Mouse (Mus musculus): ENCODE measurements at regions not wholly inside any gene's neighbourhood (a gene's known extent, or its start where the extent isn't known, plus 50 kb on each side); places are given as distances from the start of the nearest gene placed in this dataset.

DNA sequence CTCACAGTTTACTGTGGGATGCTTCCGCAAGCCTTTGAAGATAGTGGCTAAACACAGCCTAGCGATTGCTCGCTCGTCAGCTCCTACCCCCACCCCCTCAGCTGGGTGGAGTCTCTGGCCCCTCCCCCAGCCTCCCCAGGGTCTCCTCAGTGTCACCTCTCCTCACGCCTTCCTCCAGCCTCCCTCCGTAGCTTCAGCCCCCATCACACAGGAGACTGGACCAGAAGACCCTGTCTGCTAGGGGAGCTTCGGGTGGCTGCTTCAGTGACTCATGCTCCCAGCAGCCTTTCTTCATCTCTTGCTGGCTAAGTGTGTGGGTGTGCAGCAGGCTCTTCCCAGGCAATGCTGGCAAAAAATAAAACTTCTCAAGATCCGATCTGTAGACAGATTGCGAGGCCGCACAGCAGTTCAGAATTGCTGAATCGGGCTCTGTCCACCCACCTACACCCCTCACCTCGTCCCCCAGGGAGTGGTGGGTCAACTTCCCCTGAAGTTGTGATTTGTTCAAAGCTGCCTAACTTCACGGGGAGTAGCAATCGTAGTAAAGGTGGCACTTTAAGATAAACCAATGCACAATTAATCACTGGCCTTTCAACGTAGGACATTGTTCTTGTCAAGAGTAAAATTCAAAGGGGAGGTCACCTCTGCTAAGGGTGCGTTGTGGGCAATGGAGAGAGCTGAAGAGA lies 61.2 kb upstream of the Ankrd28 start:
- in situ Hi-C loops (cut with MboI; ENCODE audit: low sequenced_read_pairs in 2 of 2, unreplicated experiment in 2 of 2) = no loop called here
- H3K36me3 ChIP-seq (ENCODE audit: control insufficient read depth, insufficient read depth, low read length, poor library complexity, severe bottlenecking) = no peaks in the 10 kb centered on the region
- no peak for TF ChIP-seq CHD2 (IDR thresholded peaks at IDR 0.05; ENCODE audit: low read depth, low read length)
- no peak for TF ChIP-seq HCFC1 (IDR thresholded peaks at IDR 0.05; ENCODE audit: borderline replicate concordance, insufficient read depth, low read length)
- TF ChIP-seq ZC3H11A (IDR thresholded peaks at IDR 0.05; ENCODE audit: borderline replicate concordance, low read depth, low read length) = no peak
- no peak for TF ChIP-seq ZNF384 (IDR thresholded peaks at IDR 0.05; ENCODE audit: low read depth, low read length)
- TF ChIP-seq MAFK (IDR thresholded peaks at IDR 0.05; ENCODE audit: insufficient read depth, low read depth, low read length) = no peak
- H3K4me3 ChIP-seq (ENCODE audit: insufficient read depth in 1 of 2, low read depth in 1 of 2, low read length in 2 of 2, poor library complexity in 1 of 2, severe bottlenecking in 1 of 2) = no peak overlapping the region
- H3K27ac ChIP-seq (ENCODE audit: insufficient read depth, low read depth, low read length, poor library complexity, severe bottlenecking) = no peak overlapping the region
- no peaks in the 10 kb centered on the region for H3K9me3 ChIP-seq (ENCODE audit: control insufficient read depth, insufficient read depth, low read depth, low read length)
- H3K4me1 ChIP-seq (ENCODE audit: control insufficient read depth in 2 of 2, insufficient read depth in 2 of 2, low read length in 2 of 2, poor library complexity in 1 of 2) = peaks cover 7 to 10% of the 10 kb centered on the region in 2 experiments; a peak in 3 of 4 replicates
- no peak overlapping the region for H3K9ac ChIP-seq (ENCODE audit: insufficient read depth, low read depth, low read length, poor library complexity, severe bottlenecking)
- DNase-seq (ENCODE audit: low read depth, low spot score) = peak; percentile 68

- H3K9me3 ChIP-seq (ENCODE audit: control insufficient read depth, insufficient read depth, low read depth, low read length) = no peaks in the 10 kb centered on the region
- H3K4me1 ChIP-seq (ENCODE audit: control insufficient read depth in 2 of 2, insufficient read depth in 2 of 2, low read length in 2 of 2, poor library complexity in 1 of 2) = peaks cover 7 to 10% of the 10 kb centered on the region in 2 experiments; a peak in 3 of 4 replicates
- TF ChIP-seq CHD2 (IDR thresholded peaks at IDR 0.05; ENCODE audit: low read depth, low read length) = no peak
- no peak for TF ChIP-seq ZC3H11A (IDR thresholded peaks at IDR 0.05; ENCODE audit: borderline replicate concordance, low read depth, low read length)
- no peak for TF ChIP-seq MAFK (IDR thresholded peaks at IDR 0.05; ENCODE audit: insufficient read depth, low read depth, low read length)
- no peak for TF ChIP-seq ZNF384 (IDR thresholded peaks at IDR 0.05; ENCODE audit: low read depth, low read length)
- TF ChIP-seq HCFC1 (IDR thresholded peaks at IDR 0.05; ENCODE audit: borderline replicate concordance, insufficient read depth, low read length) = no peak
- in situ Hi-C loops (cut with MboI; ENCODE audit: low sequenced_read_pairs in 2 of 2, unreplicated experiment in 2 of 2) = no loop called here
- no peak for DNase-seq (ENCODE audit: low read depth, low spot score)
- no peaks in the 10 kb centered on the region for H3K36me3 ChIP-seq (ENCODE audit: control insufficient read depth, insufficient read depth, low read length, poor library complexity, severe bottlenecking)
- H3K27ac ChIP-seq (ENCODE audit: insufficient read depth, low read depth, low read length, poor library complexity, severe bottlenecking) = no peak overlapping the region
- no peak overlapping the region for H3K4me3 ChIP-seq (ENCODE audit: insufficient read depth in 1 of 2, low read depth in 1 of 2, low read length in 2 of 2, poor library complexity in 1 of 2, severe bottlenecking in 1 of 2)
- H3K9ac ChIP-seq (ENCODE audit: insufficient read depth, low read depth, low read length, poor library complexity, severe bottlenecking) = no peak overlapping the region
Observed at GRCm38 (mm10) chr14:31892186-31892510, 61.7 kb upstream of the Ankrd28 start.

GRCm38 (mm10) chr14:31896500-31896899 lies 66.0 kb upstream of the Ankrd28 start:
- no peaks in the 10 kb centered on the region for H3K36me3 ChIP-seq (ENCODE audit: control insufficient read depth, insufficient read depth, low read length, poor library complexity, severe bottlenecking)
- H3K4me3 ChIP-seq (ENCODE audit: insufficient read depth in 1 of 2, low read depth in 1 of 2, low read length in 2 of 2, poor library complexity in 1 of 2, severe bottlenecking in 1 of 2) = no peak overlapping the region
- no peaks in the 10 kb centered on the region for H3K9me3 ChIP-seq (ENCODE audit: control insufficient read depth, insufficient read depth, low read depth, low read length)
- no peak for DNase-seq (ENCODE audit: low read depth, low spot score)
- H3K27ac ChIP-seq (ENCODE audit: insufficient read depth, low read depth, low read length, poor library complexity, severe bottlenecking) = no peak overlapping the region
- TF ChIP-seq ZNF384 (IDR thresholded peaks at IDR 0.05; ENCODE audit: low read depth, low read length) (no peak), HCFC1 (IDR thresholded peaks at IDR 0.05; ENCODE audit: borderline replicate concordance, insufficient read depth, low read length) (no peak), ZC3H11A (IDR thresholded peaks at IDR 0.05; ENCODE audit: borderline replicate concordance, low read depth, low read length) (no peak), MAFK (IDR thresholded peaks at IDR 0.05; ENCODE audit: insufficient read depth, low read depth, low read length) (no peak), CHD2 (IDR thresholded peaks at IDR 0.05; ENCODE audit: low read depth, low read length) (no peak)
- no peak overlapping the region for H3K9ac ChIP-seq (ENCODE audit: insufficient read depth, low read depth, low read length, poor library complexity, severe bottlenecking)
- peaks cover 9 to 15% of the 10 kb centered on the region in 2 experiments; a peak in 3 of 4 replicates for H3K4me1 ChIP-seq (ENCODE audit: control insufficient read depth in 2 of 2, insufficient read depth in 2 of 2, low read length in 2 of 2, poor library complexity in 1 of 2)
- in situ Hi-C loops (cut with MboI; ENCODE audit: low sequenced_read_pairs in 2 of 2, unreplicated experiment in 2 of 2) = no loop called here

DNA sequence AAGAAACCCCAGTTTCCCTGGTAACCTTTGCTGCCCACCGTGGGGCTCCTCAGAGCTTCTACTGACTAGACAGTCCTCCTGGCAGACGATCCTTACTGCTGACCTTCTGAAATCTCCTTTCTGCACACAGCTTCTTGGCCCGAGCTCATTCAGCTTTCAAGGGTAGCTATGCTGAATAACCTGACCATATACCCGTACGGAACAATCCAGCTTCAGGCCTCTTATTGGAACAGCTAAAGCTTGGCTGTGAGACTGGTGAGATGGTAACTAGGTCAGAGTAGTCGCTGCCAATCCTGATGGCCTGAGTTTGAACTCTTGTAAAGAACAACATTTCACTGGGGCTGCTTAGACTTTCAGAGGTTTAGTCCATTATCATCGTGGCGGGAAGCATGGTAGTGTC lies 69.1 kb upstream of the Ankrd28 start:
- no peaks in the 10 kb centered on the region for H3K9me3 ChIP-seq (ENCODE audit: control insufficient read depth, insufficient read depth, low read depth, low read length)
- no peak for DNase-seq (ENCODE audit: low read depth, low spot score)
- no peak overlapping the region for H3K27ac ChIP-seq (ENCODE audit: insufficient read depth, low read depth, low read length, poor library complexity, severe bottlenecking)
- in situ Hi-C loops (cut with MboI; ENCODE audit: low sequenced_read_pairs in 2 of 2, unreplicated experiment in 2 of 2) = no loop called here
- H3K4me3 ChIP-seq (ENCODE audit: insufficient read depth in 1 of 2, low read depth in 1 of 2, low read length in 2 of 2, poor library complexity in 1 of 2, severe bottlenecking in 1 of 2) = peak overlapping the region in 1 of 2 experiments; percentile 21; a peak in 1 of 4 replicates
- H3K36me3 ChIP-seq (ENCODE audit: control insufficient read depth, insufficient read depth, low read length, poor library complexity, severe bottlenecking) = no peaks in the 10 kb centered on the region
- H3K9ac ChIP-seq (ENCODE audit: insufficient read depth, low read depth, low read length, poor library complexity, severe bottlenecking) = no peak overlapping the region
- H3K4me1 ChIP-seq (ENCODE audit: control insufficient read depth in 2 of 2, insufficient read depth in 2 of 2, low read length in 2 of 2, poor library complexity in 1 of 2) = peaks cover 12 to 15% of the 10 kb centered on the region in 2 experiments; a peak in 3 of 4 replicates
- no peak for TF ChIP-seq MAFK (IDR thresholded peaks at IDR 0.05; ENCODE audit: insufficient read depth, low read depth, low read length)
- TF ChIP-seq ZNF384 (IDR thresholded peaks at IDR 0.05; ENCODE audit: low read depth, low read length) = no peak
- no peak for TF ChIP-seq CHD2 (IDR thresholded peaks at IDR 0.05; ENCODE audit: low read depth, low read length)
- TF ChIP-seq ZC3H11A (IDR thresholded peaks at IDR 0.05; ENCODE audit: borderline replicate concordance, low read depth, low read length) = no peak
- TF ChIP-seq HCFC1 (IDR thresholded peaks at IDR 0.05; ENCODE audit: borderline replicate concordance, insufficient read depth, low read length) = no peak

Data from ES-E14 (cell line).